Mouse (Mus musculus): ENCODE results near the gene Opalin.

The Opalin gene

GRCm38 (mm10) chr19:41073746-41074455 is 3.0 kb downstream of the Opalin start:
- in situ Hi-C loops (cut with MboI, MseI) = no loop called here

- in situ Hi-C loops (cut with MboI, MseI) = no loop called here
Measured at GRCm38 (mm10) chr19:41071500-41071899, 5.4 kb downstream of the Opalin start.

DNA sequence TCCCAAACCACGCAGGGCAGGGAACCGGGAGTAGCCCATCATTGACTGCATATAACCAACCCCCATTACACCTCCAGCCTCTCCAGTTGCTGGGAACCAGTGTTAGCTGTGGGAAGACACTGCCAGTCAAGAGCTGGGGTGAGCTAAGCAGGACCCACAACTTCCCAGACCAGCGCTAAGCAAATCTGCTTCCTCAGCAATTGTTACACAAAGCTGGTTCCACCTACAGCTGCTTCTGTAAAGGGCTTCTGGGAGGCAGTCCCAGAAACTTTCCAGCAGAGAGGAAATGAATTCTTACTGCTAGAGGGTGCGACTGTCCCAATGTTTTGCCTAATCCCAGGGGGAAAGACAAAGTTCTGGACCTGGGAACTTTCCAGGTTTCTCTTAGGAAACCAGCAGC is 22.2 kb downstream of the Opalin start:
- in situ Hi-C loops (cut with MboI, MseI) = no loop called here

GRCm38 (mm10) chr19:41053530-41053929 is 23.4 kb downstream of the Opalin start:
- in situ Hi-C loops (cut with MboI, MseI) = no loop called here

DNA sequence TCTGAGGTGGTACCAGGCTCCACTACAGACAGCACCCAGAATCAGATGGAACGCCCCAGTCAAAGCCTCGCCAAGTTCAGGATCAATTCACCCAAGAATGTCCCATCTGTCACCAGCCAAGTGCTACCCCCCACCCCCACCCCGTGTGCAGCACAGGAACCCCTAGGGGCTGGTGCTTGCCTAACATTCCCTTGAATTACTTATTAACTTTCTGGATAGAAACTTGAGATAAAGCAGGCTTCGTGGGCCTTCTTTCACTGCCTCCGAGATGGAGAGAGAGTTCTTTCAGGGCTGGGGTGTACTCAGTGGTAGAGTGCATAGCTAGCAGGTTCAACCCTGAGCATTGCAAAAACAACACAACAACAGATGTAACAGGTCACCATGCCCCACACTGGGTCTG is 24.7 kb downstream of the Opalin start:
- in situ Hi-C loops (cut with MboI, MseI) = no loop called here

- in situ Hi-C loops (cut with MboI, MseI) = no loop called here
Measured at GRCm38 (mm10) chr19:41051714-41052113, 25.2 kb downstream of the Opalin start.

DNA sequence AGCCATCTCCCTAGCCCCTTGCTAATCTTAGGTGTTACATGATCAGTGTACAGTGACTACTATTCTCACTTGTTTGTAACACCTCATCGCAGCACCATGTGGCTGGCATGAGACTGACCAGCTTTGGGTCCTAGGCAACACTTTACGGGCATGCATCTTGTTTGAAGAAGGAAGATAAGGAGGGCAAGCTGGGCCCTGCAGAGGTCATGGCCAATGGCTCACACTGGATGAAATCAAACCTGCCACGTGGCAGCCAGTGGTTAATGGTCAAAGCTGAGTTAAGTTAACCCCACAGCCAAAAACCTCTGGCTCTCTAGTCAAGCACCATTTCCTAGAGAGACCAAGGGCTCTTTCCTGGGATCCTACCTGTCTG is 28.7 kb downstream of the Opalin start:
- in situ Hi-C loops (cut with MboI, MseI) = loop anchor here (10.0 kb wide), 1 partner anchor 1557 kb away; no protein-coding TSS in a partner anchor

DNA sequence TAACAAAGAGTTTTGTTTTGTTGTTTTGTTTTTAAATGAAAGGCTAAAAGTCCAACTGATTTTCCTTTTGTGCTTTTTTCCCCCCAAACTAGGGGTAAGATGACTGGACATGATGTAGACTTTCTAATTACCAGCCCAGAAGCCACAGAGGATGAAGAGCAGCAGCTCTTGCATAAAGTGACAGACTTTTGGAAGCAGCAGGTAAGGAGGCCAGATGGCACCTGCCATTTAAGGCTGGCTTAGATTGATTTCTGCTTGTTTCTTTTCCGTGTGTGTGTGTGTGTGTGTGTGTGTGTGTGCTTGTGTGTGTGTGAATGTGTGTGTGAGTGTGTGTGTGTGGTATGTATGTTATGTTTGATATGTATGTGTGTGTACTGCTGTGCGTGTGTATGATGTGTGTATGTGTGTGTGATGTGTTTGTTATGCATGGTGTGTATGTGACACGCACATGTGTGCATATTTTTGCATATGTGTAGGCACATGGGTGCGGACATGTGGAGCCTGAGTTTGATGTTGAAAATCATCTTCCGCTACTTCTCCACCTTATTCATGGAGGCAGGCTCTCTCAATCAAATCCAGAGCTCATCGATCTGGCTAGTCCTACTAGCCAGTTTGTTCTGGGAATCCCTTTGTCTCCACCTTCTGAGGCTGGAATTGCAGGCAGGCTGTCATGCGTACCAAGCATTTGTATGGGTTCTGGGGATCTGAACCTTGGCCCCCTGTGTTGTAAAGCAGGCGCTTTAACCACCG is 29.3 kb downstream of the Opalin start:
- in situ Hi-C loops (cut with MboI, MseI) = loop anchor here (10.0 kb wide), 1 partner anchor 1557 kb away; no protein-coding TSS in a partner anchor

DNA sequence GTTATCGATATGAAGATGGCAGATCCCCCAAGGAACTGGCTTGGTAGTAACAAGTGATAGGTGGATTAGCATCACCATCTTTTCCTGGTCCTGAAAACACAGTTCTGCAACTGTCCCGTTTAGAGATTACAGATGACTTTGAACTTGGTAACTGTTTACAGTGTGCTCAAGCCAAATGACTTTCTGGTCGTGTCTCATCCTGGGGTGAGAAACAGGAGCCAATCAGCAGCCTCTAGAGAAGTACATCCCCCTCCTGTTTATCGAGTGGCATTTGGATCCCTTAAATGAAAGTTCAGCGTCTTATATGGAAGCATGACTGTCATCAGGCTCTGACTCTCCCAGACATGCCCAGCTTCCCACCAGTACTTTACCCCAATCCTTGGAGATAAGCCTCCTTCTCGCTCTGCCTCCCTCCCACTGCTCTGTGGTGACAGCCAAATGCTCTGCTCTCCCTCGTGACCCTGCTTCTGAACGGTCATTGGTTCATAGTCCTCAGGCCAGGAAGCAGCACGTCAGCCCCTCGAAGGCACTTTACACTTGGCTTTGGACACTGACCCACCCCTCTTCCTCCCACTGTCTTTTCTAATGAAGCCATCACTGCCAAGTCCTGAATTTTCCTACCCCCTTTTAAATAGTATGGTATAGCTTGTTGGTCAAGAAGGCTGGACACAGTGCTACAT is 31.7 kb downstream of the Opalin start:
- in situ Hi-C loops (cut with MboI, MseI) = loop anchor here (10.0 kb wide), 1 partner anchor 1560 kb away; no protein-coding TSS in a partner anchor

DNA sequence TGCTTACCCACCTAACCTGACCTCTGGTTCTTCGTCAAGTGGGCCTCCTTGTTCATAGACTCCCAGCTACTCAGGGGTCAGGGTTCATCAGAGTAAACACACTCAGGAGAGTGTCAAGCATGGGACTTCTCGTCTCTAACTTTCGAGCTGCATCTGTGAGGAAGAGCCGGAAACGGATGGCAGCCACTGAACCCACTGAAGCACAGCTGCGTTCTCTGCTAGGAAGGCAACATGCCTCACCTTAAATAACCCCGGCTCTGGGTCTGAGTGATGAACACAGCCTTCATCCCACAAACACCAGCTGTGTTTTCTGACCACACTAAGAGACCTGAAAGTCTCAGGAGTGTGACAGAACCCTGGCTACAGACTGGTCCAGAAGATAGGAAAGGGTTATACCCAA is 37.8 kb downstream of the Opalin start:
- in situ Hi-C loops (cut with MboI, MseI) = no loop called here

- in situ Hi-C loops (cut with MboI, MseI) = no loop called here
Measured at GRCm38 (mm10) chr19:41035809-41036551, 40.9 kb downstream of the Opalin start.

- in situ Hi-C loops (cut with MboI, MseI) = no loop called here
Measured at GRCm38 (mm10) chr19:41031869-41032268, 45.0 kb downstream of the Opalin start.

GRCm38 (mm10) chr19:41031009-41031408 is 45.9 kb downstream of the Opalin start:
- in situ Hi-C loops (cut with MboI, MseI) = no loop called here

- in situ Hi-C loops (cut with MboI, MseI) = no loop called here
Measured at GRCm38 (mm10) chr19:41030161-41030560, 46.8 kb downstream of the Opalin start.

DNA sequence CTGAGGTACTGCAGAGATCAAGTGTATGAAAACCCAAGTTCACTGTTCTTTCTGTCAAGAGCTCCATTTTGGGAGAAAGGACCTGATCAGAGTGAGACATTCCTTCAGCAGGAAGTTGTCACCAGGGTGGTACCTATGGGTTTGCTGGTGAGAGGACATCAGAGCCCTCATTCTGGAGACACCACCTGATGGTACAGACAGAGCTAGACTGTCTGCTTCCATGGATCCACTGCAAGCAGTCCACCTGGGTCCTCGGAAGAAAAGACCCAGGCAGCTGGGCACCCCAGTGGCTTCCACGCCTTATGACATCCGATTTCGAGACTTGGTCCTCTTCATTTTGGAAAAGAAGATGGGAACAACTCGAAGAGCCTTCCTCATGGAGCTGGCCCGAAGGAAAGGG is 47.7 kb downstream of the Opalin start, which contains the start of gene Dntt:
TSS of gene Dntt (plus strand) at position 57 of the 400 bp plus-strand sequence.
- in situ Hi-C loops (cut with MboI, MseI) = no loop called here

DNA sequence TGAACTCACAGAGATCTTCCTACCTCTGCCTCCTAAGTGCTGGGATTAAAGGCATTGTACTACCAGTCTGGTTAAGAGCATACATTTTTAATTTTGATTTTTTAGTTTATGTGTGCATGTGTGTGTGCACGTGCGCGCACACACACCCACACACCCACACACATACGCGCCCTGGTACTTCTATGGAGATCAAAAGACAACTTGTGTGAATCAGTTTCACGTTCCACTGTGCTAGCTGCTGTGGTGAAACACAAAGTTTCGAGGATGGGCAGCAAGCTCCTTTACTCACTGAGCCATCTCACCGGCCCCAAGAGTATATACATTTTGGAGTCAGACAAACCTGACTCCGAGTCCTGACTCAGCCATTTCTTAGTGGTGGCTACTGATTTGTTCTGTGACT is 49.3 kb downstream of the Opalin start:
- in situ Hi-C loops (cut with MboI, MseI) = no loop called here

GRCm38 (mm10) chr19:41027024-41027423 is 49.9 kb downstream of the Opalin start:
- in situ Hi-C loops (cut with MboI, MseI) = no loop called here

DNA sequence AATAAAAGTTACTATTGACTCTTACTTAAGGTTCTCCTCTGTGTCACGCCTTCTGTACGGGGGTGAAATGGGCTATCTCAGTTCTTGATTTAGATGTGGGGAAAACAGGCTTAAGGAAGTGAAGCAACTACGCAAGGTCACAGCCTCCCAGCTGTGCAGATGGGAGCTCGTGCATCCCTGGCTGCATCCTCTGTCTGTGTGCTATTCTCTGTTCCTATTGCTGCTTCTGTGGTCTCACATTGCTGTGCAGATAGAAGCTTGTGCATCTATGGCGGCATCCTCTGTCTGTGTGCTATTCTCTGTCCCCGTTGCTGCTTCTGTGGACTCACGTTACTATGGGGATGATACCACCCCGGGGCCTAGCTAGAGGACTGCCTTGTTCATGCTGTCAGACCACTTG is 50.4 kb downstream of the Opalin start:
- in situ Hi-C loops (cut with MboI, MseI) = no loop called here

- in situ Hi-C loops (cut with MboI, MseI) = no loop called here
Measured at GRCm38 (mm10) chr19:41022244-41022643, 54.7 kb downstream of the Opalin start.

- in situ Hi-C loops (cut with MboI, MseI) = no loop called here
Measured at GRCm38 (mm10) chr19:41020537-41020936, 56.4 kb downstream of the Opalin start.

DNA sequence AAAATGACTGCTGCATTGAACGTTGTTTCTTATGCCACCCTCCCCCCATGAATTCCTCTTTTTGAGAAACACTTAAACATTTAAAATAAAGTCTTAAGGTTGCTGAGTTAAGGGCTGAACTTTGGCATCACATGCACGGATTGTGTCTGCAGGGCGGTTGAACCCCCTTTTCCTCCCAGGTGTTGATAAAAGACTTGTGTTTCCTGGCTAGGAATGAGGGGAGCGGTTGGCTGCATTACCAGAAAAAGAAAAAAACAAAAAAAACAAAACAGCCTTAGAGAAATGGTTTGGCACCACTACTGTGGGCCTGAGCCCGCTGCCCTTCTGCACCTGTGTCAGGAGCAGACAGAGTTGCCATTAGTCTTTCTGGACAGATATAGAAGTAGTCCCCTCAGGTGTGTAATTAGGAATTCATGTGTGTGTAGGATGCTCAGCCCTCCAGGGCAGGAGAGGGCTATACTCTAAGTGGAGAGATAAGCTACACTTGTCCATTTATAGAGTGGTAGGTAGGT is 57.7 kb downstream of the Opalin start:
- in situ Hi-C loops (cut with MboI, MseI) = no loop called here

Data from T-helper 1 cell (primary cell).